Comparison of ENCODE assay signal across 30 mouse cellular contexts in genomic region chr1:93403403-93403802, GRCm38 (mm10). TPM values are rescaled to one million over a fixed set of nuclear protein-coding genes. Genes with fewer than 3 reads are reported as not detected.
"Had no signal": no experiment of that assay in that cellular context is flagged by ENCODE, and none has a peak within 500 bp of the region (broad histone marks: within the 10 kb centered on the region; RNA-seq: fewer than 3 reads in every experiment).

No protein-coding gene starts in this region.

- H3K9me3 ChIP-seq: heart, embryonic 13.5 days; heart, embryonic 15.5 days; hindbrain, embryonic 10.5 days; hindbrain, embryonic 12.5 days; intestine, embryonic 15.5 days; kidney, embryonic 15.5 days; limb, embryonic 10.5 days; limb, embryonic 12.5 days; liver, embryonic 13.5 days; liver, embryonic 15.5 days had no signal

- H3K4me3 ChIP-seq: heart, embryonic 13.5 days; heart, embryonic 15.5 days; hindbrain, embryonic 10.5 days; hindbrain, embryonic 12.5 days; intestine, embryonic 15.5 days; kidney, embryonic 15.5 days; limb, embryonic 10.5 days; limb, embryonic 12.5 days; liver, embryonic 13.5 days; liver, embryonic 15.5 days had no signal

- DNase-seq: gastrocnemius, postnatal 14 days; gastrocnemius, postnatal 36 days; heart, adult 18-20 months; heart, postnatal 4 days; kidney, adult 18-20 months; kidney, adult 9 months; kidney, postnatal 14 days; kidney, postnatal 36 days; layer of hippocampus, adult 9-11 months; layer of hippocampus, postnatal 36 days; liver; liver, embryonic 13.5 days; liver, postnatal 0 days had no signal

- ATAC-seq: hindbrain, embryonic 16.5 days; inflammation-experienced regulatory T-cells, adult 6 months; intestine, embryonic 15.5 days; intestine, postnatal 0 days had no signal

- H3K27me3 ChIP-seq: intestine, embryonic 15.5 days; kidney, embryonic 15.5 days; liver, embryonic 15.5 days had no signal

- H3K27ac ChIP-seq: heart, embryonic 13.5 days; heart, embryonic 15.5 days; hindbrain, embryonic 10.5 days; hindbrain, embryonic 12.5 days; hindbrain, embryonic 14.5 days; intestine, embryonic 15.5 days; kidney, embryonic 15.5 days; kidney, postnatal 0 days; limb, embryonic 10.5 days; limb, embryonic 12.5 days; liver, embryonic 13.5 days; liver, embryonic 15.5 days had no signal

- H3K9ac ChIP-seq: heart, embryonic 13.5 days; heart, embryonic 15.5 days; hindbrain, embryonic 12.5 days; hindbrain, embryonic 14.5 days; intestine, embryonic 15.5 days; kidney, embryonic 15.5 days; limb, embryonic 12.5 days; liver, embryonic 13.5 days; liver, embryonic 15.5 days; liver, postnatal 0 days had no signal

- H3K4me1 ChIP-seq: liver, embryonic 13.5 days had no signal

RNA-seq across cellular contexts. Expression of gene Ano7, which starts 29.7 kb away (rescaled TPM):
- total RNA-seq: gastrocnemius, adult 18-20 months; gastrocnemius, adult 8-10 months; gastrocnemius, postnatal 14 days; gastrocnemius, postnatal 36 days; heart, adult 18-20 months; heart, postnatal 25 days; heart, postnatal 4 days had no signal
- polyA plus RNA-seq: liver, postnatal 0 days had no signal
